Mouse (Mus musculus): Measurements from ENCODE around the gene Mylk.

The Mylk gene

DNA sequence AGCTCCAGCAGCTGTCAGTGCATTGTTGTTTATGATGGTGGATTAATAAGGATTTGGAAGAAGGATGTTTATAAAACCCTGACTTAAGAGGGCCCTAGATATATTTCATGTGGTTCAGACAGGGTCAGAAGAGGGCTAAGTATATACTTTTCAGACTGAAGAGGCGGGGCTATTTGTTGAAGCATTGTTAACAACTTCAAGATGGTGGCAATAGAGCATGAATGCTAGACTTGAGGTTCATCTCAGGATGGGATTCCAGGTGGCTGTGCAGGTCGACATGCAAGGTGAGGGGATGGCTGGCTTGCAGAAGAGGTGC lies 240.0 kb downstream of the Mylk start:
- DNase-seq (ENCODE audit: low spot score), result no peak

DNA sequence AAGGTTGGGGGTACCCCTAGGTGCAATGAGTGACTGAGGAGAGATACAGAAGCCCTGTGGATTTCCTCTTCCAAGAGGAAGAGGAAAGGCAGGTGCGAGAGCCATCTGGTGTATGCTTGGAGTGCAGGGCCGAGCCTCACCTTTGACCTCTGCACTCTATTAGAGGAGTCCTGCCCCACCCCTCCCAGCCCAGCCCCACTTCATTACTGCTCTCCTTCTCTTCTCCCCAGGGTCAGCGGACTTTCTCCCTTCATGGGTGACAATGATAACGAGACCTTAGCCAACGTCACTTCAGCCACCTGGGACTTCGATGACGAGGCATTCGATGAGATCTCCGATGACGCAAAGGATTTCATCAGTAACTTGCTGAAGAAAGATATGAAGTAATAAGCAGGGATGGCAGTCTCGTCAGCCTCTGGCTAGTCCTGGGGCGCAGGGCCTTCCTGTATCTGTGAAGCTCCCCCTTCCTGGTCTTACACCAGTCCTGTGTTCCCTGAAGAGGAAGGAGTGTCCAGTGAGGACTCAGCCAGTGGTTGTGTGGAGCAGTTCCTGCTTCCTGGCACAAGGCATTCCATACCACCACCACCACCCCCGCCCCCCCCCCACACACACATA lies 241.3 kb downstream of the Mylk start:
- no peak for DNase-seq (ENCODE audit: low spot score)

DNA sequence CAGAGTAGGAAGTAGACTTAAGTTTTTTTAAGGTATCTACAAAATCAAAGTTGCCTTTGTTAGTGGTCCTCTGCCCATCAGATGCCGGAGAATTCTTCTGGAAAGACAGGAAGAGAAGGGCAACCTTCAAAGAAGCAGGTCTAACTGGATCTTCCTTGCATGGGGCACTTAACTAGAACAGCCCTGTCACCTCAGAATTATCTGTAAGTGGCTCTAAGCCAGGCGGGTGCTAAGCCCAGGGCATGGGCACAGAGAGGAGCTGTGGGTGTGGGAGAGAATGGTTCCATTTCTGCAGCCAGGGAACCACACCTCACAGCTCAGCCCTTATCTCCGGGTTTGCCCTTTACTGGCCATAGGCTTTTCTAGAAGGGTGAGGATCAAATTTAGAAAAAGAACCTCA lies 246.4 kb downstream of the Mylk start:
- no peak for DNase-seq (ENCODE audit: low spot score)

DNA sequence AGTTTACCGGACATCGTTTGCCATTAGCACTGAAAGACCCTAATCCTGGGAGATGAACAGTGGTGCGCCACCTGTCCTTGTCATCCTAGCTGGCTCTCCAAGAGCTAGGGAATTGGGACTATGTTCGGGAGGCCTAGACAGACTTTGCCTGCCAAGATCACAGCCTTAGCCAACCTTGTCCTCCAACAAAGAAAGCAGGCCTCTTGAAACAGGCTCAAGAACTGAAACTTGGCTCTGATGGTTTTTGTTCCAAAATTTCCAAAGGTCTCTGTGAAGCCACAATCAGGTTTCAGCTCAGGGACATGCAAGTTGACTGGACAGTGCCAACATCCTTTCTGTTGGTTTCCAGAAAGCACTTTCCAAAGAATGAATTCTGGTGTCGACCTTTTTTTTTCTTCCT lies 247.8 kb downstream of the Mylk start:
- DNase-seq (ENCODE audit: low spot score), result no peak

DNA sequence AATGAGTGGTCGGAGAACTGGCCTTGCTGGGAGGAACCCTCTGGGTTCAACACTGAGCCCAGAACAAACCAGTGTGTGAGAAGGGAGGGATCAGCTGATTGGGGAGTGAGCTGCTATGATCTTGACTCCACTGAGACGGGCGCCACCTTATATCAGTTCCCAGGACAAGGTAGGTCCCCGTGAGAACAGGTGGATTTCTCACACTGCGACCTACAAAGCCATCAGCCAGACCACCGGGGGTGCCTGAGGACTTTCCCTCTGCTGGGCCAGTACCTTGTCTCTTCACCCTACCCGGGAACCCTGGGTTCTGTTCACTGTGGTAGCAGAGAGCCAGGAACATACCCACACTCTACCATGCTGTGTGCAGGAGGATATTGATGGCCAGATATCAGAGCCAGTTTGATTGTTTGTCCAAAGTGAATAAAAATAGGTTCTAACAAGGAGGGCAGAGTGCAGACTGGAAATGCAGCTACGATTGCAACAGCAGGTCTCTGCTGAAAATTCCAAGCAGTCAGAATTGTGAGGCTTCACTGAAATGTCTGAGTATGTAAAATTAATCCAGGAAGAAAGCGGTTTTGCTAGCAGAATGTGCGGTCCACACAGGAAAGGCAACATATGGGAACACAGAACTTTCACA lies 248.8 kb downstream of the Mylk start:
- no peak for DNase-seq (ENCODE audit: low spot score)

DNA sequence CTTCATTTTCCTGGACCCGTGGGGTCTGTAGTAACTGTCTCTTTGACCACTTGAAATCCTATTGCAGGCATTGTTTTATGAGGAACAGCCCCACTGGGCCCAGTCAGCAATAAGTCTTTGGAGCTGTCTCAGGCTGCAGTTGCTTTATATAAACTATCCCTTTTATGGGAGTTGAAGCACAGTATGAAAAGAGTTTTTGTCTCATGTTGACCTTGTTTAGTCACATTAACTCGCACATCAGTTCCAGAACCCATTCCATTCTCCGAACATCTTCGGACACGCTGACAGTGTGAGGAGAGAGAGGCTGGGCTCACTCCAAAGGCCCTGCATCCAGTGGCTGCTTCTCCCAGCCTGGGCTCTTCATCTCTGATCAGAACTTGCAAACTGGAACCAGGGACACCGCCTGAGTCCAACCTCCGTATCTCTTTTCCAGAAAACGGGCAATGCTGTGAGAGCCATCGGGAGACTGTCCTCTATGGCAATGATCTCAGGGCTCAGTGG lies 249.7 kb downstream of the Mylk start:
- DNase-seq (ENCODE audit: low spot score), result no peak

DNA sequence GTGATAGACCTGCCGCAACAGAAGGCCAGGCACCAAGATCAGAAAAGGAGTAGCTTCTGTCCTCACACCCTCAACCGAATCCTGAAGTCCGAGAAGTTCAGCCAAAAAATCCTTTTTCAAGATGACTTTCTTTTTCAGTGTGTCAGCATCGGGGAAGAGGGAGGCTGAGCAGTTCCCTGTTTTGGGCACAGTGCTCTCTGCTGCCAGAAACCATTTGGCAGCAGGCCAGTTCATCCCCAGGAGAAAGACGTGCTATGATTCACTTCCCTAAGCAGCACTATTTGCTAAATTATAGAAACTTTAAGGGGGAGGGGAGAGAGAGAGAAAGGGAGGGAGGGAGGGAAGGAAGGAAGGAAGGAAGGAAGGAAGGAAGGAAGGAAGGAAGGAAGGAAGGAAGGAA lies 251.1 kb downstream of the Mylk start:
- no peak for DNase-seq (ENCODE audit: low spot score)

DNA sequence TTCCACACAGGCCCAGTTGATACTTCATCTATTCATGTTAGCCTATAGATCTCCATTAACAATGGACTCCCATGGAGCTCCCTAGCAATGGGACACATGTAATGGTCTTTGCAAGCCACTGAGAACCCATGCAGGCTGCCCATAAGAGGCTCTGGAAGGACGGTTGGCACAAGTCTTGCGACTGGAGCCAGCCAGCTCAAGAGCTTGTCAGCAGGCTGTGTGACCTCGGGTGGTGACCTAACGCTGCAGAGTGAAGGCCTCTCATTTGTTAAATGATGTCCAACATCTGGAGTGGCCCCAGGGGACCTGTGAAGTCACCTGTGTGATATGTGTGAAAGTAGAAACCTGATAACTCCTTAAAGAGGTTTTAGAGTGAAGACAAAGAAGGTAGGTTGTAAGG lies 252.0 kb downstream of the Mylk start:
- DNase-seq (ENCODE audit: low spot score), result no peak

DNA sequence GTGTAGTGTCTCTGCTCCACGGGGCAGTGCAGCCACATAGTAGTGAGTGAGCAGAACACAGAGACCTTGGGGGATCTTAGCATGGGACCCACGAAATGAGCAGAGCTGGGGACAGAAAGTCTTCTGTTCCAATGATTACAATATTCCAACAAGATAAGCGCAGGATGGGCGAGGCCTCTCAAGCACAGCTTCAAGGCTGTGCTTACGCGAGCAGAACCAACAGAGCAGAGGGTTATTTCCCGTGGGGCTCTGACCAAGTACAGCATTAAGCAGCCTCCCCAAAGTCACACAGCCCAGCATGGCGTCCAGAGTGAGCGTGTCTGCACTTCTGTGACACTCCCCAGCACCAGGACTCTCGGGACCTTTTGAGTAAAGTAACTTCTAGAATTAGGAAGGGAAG lies 252.6 kb downstream of the Mylk start:
- no peak for DNase-seq (ENCODE audit: low spot score)

DNA sequence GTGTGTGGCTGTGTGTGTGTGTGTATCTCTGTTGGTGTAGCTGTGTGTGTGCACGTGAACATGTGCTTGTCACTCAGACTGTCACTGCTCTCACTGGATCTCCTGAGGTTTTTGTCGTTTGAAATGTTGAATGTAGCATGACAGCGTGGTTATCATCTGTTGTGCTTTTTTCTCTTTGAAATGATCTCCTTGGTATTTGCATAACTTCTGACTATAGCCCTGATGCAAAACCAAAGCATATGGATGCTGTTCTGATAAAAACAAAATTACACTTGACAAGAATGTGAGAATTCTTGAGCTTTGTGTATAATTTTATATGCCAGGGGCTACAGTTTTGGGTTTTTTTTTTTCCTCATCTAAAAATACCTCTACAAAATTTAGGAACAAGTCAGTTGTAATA lies 254.0 kb downstream of the Mylk start:
- DNase-seq (ENCODE audit: low spot score), result no peak

DNA sequence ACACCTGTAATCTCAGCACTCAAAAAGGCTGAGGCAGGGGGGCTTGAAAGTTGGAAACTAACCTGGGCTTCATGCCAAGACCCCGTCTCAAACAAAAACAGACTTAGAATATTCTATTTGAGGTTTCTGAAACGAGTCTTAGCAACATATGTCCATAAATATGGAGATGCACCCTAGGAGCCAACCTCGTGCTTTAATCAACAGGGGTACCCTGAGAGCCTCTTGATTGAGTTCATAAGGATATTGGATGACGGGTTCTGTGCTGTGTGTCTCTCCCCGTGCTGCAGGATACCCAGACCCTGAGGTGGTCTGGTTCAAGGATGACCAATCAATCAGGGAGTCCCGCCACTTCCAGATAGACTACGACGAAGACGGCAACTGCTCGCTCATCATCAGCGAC lies 255.0 kb downstream of the Mylk start:
- DNase-seq (ENCODE audit: low spot score), result no peak

DNA sequence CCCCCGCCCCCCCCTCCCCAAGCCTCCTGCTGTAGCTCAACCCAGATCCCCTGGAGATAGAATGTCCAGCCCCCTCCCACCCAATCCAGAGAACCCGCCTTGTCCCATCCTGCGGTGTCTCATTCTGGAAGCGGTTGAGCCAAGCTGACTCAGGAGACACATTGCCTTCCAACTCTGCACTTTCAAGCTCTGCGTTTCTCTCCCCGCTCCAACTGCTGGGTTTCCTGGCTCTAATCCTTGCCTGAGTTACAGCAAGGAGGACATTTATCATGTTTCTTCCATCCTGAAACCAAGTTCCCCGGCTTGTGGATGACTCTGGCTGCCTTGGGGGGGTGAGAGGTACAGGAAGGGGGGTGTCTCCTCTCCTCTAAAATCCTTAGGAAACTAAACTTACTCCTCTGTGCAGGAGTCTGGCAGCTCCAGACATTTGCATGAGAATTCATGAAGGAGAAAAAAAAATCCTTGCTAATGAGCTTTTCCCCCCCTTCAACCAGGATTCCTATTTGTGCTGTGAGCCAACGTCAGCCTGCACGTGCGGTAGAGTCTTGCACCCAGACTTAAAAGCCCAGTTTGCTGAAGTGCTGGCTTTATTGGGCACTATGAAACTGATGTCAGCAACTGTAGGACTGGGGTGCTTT lies 256.0 kb downstream of the Mylk start:
- DNase-seq (ENCODE audit: low spot score), result peak; percentile 38

DNA sequence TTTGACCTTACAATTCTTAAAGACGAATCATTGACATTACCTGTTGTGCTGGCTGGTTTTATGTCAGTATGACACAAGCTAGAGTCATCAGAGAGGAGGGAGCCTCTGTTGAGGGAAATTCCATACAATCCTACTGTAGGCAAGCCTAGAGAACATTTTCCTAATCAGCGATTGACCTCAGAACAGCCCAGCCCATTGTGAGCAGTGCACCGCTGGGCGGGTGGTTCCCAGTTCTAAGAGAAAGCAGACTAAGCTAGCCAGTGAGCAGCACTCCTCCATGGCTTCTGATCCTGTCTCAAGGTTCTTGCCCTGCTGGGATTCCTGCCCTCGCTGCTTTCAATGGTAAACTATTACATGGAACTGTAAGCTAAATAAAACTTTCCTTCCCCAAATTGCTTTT lies 259.3 kb downstream of the Mylk start:
- DNase-seq (ENCODE audit: low spot score), result no peak

DNA sequence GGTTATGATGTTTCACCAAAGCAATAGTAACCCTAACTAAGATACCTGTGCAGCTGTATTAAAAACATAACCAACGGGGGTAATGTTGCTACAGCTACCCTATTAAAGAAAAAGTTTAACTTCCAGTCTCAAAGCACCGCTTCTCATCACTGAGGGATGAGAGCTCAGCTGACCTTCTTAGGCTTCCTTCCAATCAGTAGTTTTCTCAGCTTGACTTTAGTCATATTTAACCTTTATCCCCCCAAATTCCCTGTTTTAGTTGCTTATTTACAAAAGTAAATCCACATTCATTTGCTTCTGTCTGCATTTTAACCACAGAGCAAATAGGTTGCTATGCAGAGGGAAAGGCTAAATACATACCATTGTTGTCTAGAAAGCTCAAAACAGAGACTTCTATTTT lies 259.7 kb downstream of the Mylk start:
- DNase-seq (ENCODE audit: low spot score), result no peak

DNA sequence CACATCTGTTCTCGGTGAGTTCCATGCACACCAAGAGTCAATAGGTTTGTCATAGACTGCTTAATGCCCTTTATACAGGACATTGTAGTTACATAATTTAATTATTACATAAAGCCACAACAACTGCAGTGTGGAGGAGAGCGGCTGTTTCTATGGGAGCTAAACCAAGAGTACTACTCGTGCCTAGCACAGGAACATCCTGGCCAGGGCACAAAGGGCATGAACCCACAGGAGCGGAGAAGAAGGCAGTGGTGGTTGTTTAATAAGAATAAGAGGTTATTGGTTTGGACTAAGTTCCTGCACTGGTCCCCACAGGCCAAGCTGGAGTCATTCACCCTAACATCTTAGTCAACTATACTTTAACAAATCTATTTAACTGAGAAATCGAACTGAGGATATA lies 261.2 kb downstream of the Mylk start:
- DNase-seq (ENCODE audit: low spot score), result no peak

DNA sequence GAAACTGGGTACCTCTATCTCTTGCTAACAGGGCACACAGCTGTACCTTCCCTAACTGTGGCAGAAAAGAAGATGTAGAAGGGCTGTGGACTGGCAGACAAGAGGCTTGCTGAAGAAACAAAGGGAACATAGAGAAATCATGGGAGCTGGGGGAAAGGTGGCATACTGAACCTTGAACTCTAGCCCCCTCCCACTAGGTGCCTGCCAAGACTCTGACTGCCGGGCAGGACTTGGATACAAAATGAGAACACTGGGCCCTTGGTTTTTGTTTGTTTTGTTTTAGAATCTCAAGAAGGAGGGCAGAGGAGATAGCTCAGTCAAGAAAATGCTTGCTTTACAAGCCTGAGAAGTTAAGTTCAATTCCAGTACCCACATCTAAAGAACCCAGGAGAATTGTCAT lies 262.4 kb downstream of the Mylk start:
- DNase-seq (ENCODE audit: low spot score), result no peak

DNA sequence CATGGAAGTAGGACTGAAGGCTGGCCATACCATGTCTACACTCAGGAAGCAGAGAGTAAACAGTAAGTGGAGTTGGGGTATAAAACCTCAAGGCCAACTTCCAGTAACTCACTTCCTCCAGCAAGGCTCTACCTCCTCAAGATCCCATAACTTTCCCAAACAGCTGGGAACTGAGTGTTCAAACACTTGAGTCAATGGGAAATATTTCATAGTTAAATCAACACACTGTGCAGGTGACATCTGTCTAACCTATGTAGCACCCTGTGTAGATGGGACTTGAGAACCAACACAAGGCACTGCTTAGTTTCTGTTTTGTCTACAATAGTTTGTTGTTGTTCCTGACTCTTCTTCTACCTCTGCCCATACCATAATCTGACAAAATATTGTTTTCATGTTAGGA lies 263.4 kb downstream of the Mylk start:
- DNase-seq (ENCODE audit: low spot score), result no peak

DNA sequence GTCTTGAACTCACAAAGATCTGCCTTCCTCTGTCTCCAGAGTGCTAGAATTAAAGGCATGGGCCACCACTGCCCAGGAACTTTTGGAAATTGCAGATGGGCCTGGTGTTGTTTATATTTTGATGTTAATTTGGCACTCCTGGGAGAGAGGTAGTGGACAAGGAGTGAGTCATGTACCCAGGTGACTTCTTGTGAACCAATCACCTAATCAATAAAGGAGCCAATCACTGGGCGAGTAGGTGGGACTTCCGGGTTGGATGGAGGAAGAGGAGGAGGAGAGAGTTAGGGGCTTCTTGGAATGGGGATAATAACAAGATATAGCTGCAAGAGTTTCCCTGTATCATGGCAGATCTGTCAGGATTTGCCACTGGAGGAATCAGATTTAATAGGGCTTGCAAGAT lies 268.5 kb downstream of the Mylk start:
- DNase-seq (ENCODE audit: low spot score), result no peak

DNA sequence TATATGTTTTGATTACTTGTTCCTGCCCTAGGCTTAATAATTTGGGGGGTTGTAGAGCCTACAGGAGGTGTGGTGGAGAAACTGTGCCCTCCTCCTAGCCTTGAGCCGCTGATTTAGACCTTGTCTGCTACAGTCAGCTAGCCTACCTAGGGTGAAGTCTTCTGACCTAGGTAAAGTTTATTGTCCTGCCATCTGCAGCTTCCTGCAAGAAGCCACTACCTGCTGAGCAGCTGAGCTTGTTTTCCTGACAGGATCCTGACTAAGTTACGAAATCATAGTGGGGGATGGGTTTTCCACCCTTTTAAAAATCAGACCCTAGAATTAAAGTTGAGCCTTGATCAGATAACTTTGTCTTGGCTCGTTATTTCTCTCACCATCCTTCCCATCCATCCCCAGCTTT lies 271.5 kb downstream of the Mylk start:
- DNase-seq (ENCODE audit: low spot score), result no peak

DNA sequence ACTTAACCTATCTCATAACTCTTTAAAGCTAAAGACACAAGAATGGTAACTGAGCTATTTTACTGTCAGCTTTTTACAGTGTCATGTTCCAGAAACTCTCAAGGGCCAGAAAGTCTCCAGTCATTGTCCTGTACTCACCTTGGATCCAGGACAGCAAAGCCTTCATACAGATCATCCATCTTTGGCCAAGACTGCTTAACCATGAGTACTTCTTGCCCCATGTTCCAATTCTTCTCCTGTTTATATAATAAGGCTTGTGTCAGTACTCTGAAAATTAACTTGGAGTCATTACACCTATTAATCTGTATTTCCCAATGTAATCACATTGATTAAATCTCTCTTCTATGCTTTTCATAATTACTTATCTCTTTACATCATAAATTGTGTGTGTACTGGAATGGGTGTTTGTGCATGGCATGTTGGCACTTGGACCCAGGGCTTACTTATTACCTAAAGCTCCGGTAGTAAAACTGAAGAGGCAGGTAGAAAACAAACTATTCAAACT lies 273.5 kb downstream of the Mylk start:
- no peak for DNase-seq (ENCODE audit: low spot score)

DNA sequence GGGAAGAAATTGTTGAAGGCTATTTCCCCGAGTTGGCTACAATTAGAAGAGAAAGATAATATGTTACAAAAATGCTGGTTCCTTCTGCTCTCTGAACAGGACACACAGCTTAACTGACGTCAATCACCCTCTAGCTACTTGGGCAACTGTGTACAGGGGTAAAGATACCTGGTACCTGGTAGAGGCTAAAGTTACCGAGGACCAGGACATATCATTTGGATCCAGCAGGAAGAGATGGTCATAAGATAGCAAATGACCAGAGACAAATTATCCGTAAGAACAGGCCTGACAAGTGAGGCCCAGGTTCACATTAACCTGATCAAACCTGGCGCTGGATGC lies 276.9 kb downstream of the Mylk start:
- DNase-seq (ENCODE audit: low spot score), result no peak

DNA sequence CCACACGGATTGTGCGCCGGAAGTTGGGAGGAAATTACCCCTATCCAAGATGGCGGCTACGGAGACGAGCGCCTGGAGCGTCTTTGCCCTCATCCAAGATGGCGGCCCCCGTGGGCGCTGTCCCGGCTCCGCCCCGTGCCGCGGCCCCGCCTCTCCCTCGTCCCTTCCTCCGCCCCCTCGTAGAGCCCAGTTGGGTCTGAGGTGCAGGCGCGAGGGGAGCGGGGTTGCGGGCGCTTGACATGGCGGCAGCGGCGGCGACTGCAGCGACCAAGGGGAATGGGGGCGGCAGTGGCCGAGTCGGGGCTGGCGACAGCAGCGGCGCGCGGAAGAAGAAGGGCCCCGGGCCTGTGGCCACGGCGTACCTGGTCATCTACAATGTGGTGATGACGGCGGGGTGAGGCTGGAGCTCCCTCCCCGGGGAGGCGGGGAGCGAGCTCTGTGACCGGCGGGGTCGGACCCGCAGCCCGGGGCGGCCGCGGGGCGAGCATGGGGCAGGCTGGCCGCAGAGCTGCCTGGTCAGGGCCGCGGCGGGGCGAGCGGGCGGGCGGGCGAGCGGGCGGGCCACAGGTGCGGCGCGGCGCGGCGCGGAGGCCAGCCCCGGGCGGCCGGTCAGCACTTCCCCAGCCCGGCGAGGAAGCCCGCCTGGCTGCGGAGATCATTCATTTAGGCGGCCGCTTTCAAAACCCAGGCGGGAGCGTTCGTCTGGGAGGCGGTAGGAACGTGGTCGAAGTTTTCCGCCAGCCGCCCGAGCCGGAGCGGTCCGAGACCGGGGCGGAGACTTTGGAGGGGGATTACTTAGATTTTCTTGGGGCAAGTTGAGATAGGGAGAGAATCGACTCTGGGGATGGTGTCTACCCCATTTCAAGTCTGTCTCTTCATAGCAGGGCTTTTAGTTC lies 277.5 kb downstream of the Mylk start, which contains the start of gene Hacd2:
Hacd2 (plus strand) TSS at position 187 of the 896 bp plus-strand sequence.
- DNase-seq (ENCODE audit: low spot score), result peak; percentile 97
